Mouse (Mus musculus) intestine, embryonic 16.5 days (tissue): ENCODE results near the gene Crebrf. TPM values are rescaled to one million over a fixed set of nuclear protein-coding genes. Genes with fewer than 3 reads are reported as not detected.
A peak's percentile ranks its signal among the peaks of the same experiment; 100 is the strongest.

Source experiments
- ATAC-seq: fragments of 200-750 bp; cut with Nextera tagmentation; 2 replicates; pipeline ENCODE4 v1.8.0; 2017; ENCODE audit warnings: moderate TSS enrichment, moderate library complexity
- H3K27ac ChIP-seq: fragments of 300-500 bp; sonication (generic); 2 replicates; pipeline ENCODE4 v1.5.1; 2014; ENCODE audit warnings: mild to moderate bottlenecking, low read length
- H3K27me3 ChIP-seq: fragments of 300-500 bp; sonication (generic); replicated peaks from 2 replicates; pipeline ENCODE4 v1.6.1; 2014; ENCODE audit warnings: low read length, control low read depth, mixed read lengths; ENCODE audit not compliant: control insufficient read depth, insufficient read depth
- H3K36me3 ChIP-seq: fragments of 300-500 bp; sonication (generic); 2 replicates; pipeline ENCODE4 v1.6.1; 2014; ENCODE audit warnings: low read length, control low read depth; ENCODE audit not compliant: control insufficient read depth, insufficient read depth
- H3K4me1 ChIP-seq: fragments of 300-500 bp; sonication (generic); 2 replicates; pipeline ENCODE4 v1.6.1; 2014; ENCODE audit warnings: low read length, control low read depth, mixed read lengths; ENCODE audit not compliant: control insufficient read depth, insufficient read depth
- H3K4me2 ChIP-seq: fragments of 300-500 bp; sonication (generic); 2 replicates; pipeline ENCODE4 v1.6.1; 2014; ENCODE audit warnings: low read depth, low read length, control low read depth
- H3K4me3 ChIP-seq: fragments of 300-500 bp; sonication (generic); 2 replicates; pipeline ENCODE4 v1.5.1; 2014; ENCODE audit warnings: mild to moderate bottlenecking, low read length
- H3K9ac ChIP-seq: fragments of 300-500 bp; sonication (generic); 2 replicates; pipeline ENCODE4 v1.6.1; 2014; ENCODE audit warnings: low read depth, low read length
- H3K9me3 ChIP-seq: fragments of 300-500 bp; sonication (generic); 2 replicates; pipeline ENCODE4 v1.6.1; 2016; ENCODE audit warnings: low read length, control low read depth; ENCODE audit not compliant: control insufficient read depth
- WGBS: fragments of 180-500 bp; shearing (Covaris S2); extraction: QIAGEN DNeasy Blood & Tissue Kit; methylation state at CpG from one replicate; pipeline ENCODE4 v1.1.7; 2014; 5-methylcytosine and 5-hydroxymethylcytosine counted together
- polyA plus RNA-seq: library from polyadenylated mRNA; unstranded; fragments of >200 nt; fragmentation: Nextera tagmentation; extraction: Ambion mirVana; gene quantifications from 2 replicates; pipeline ENCODE4 v1.2.1, GENCODE M21; 2015

The Crebrf gene
- polyA plus RNA-seq, 1 experiment from 2014 or later, result 8.1 TPM

- no peaks in the 10 kb centered on the region for H3K9me3 ChIP-seq
- WGBS, result 72% methylated on average over 8 of the region's 8 CpGs
- no peak overlapping the region for H3K27ac ChIP-seq
- no peak overlapping the region for H3K4me3 ChIP-seq
- H3K4me1 ChIP-seq, result no peaks in the 10 kb centered on the region
- 0 out of 2 replicates have a peak, but pooled peaks cover 5% of the 10 kb centered on the region for H3K36me3 ChIP-seq
- no peaks in the 10 kb centered on the region for H3K27me3 ChIP-seq
- no peak for ATAC-seq
- H3K9ac ChIP-seq, result no peak overlapping the region
- no peak overlapping the region for H3K4me2 ChIP-seq
These were observed 26.4 kb upstream of the Crebrf start for GRCm38 (mm10) chr17:26688795-26689735.

GRCm38 (mm10) chr17:26689810-26690209 lies 25.6 kb upstream of the Crebrf start:
- no peak for ATAC-seq
- 0 out of 2 replicates have a peak, but pooled peaks cover 2% of the 10 kb centered on the region for H3K36me3 ChIP-seq
- H3K9ac ChIP-seq, result no peak overlapping the region
- no peaks in the 10 kb centered on the region for H3K4me1 ChIP-seq
- no peaks in the 10 kb centered on the region for H3K27me3 ChIP-seq
- H3K4me2 ChIP-seq, result no peak overlapping the region
- no peaks in the 10 kb centered on the region for H3K9me3 ChIP-seq
- WGBS, result 64% methylated on average over 2 of the region's 2 CpGs
- H3K27ac ChIP-seq, result no peak overlapping the region
- no peak overlapping the region for H3K4me3 ChIP-seq

- no peak for ATAC-seq
- no peaks in the 10 kb centered on the region for H3K9me3 ChIP-seq
- no peak overlapping the region for H3K9ac ChIP-seq
- H3K4me2 ChIP-seq, result no peak overlapping the region
- H3K27me3 ChIP-seq, result no peaks in the 10 kb centered on the region
- no peaks in the 10 kb centered on the region for H3K4me1 ChIP-seq
- no peak overlapping the region for H3K4me3 ChIP-seq
- H3K27ac ChIP-seq, result no peak overlapping the region
- H3K36me3 ChIP-seq, result 0 out of 2 replicates have a peak, but pooled peaks cover 2% of the 10 kb centered on the region
- 86% methylated on average over 5 of the region's 5 CpGs for WGBS
These were observed 25.2 kb upstream of the Crebrf start for GRCm38 (mm10) chr17:26690236-26690635.

- no peak overlapping the region for H3K9ac ChIP-seq
- no peaks in the 10 kb centered on the region for H3K27me3 ChIP-seq
- no peaks in the 10 kb centered on the region for H3K36me3 ChIP-seq
- no peak overlapping the region for H3K4me3 ChIP-seq
- ATAC-seq, result no peak
- no peaks in the 10 kb centered on the region for H3K4me1 ChIP-seq
- no peak overlapping the region for H3K27ac ChIP-seq
- no peaks in the 10 kb centered on the region for H3K9me3 ChIP-seq
- no peak overlapping the region for H3K4me2 ChIP-seq
- 91% methylated on average over 7 of the region's 7 CpGs for WGBS
These were observed 24.3 kb upstream of the Crebrf start for GRCm38 (mm10) chr17:26691110-26691509.

- H3K27ac ChIP-seq, result no peak overlapping the region
- no peaks in the 10 kb centered on the region for H3K9me3 ChIP-seq
- H3K9ac ChIP-seq, result no peak overlapping the region
- H3K4me1 ChIP-seq, result no peaks in the 10 kb centered on the region
- H3K36me3 ChIP-seq, result peaks cover 1% of the 10 kb centered on the region; the same call in 1 of the 2 replicates
- H3K4me3 ChIP-seq, result no peak overlapping the region
- H3K4me2 ChIP-seq, result no peak overlapping the region
- WGBS, result 79% methylated on average over 7 of the region's 7 CpGs
- no peaks in the 10 kb centered on the region for H3K27me3 ChIP-seq
- ATAC-seq, result no peak
These were observed 22.0 kb upstream of the Crebrf start for GRCm38 (mm10) chr17:26693424-26693823.

GRCm38 (mm10) chr17:26694171-26694570 lies 21.3 kb upstream of the Crebrf start:
- no peak overlapping the region for H3K4me2 ChIP-seq
- no peaks in the 10 kb centered on the region for H3K9me3 ChIP-seq
- H3K36me3 ChIP-seq, result peaks cover 7% of the 10 kb centered on the region; the same call in 1 of the 2 replicates
- H3K9ac ChIP-seq, result no peak overlapping the region
- no peak for ATAC-seq
- H3K4me3 ChIP-seq, result no peak overlapping the region
- no peaks in the 10 kb centered on the region for H3K4me1 ChIP-seq
- H3K27me3 ChIP-seq, result no peaks in the 10 kb centered on the region
- H3K27ac ChIP-seq, result no peak overlapping the region
- 60% methylated on average over 7 of the region's 7 CpGs for WGBS

GRCm38 (mm10) chr17:26695193-26695592 lies 20.3 kb upstream of the Crebrf start:
- no peaks in the 10 kb centered on the region for H3K4me1 ChIP-seq
- WGBS, result 96% methylated on average over 3 of the region's 3 CpGs
- no peak overlapping the region for H3K4me3 ChIP-seq
- ATAC-seq, result no peak
- H3K27ac ChIP-seq, result no peak overlapping the region
- H3K4me2 ChIP-seq, result no peak overlapping the region
- H3K9ac ChIP-seq, result no peak overlapping the region
- no peaks in the 10 kb centered on the region for H3K27me3 ChIP-seq
- H3K36me3 ChIP-seq, result peaks cover 9% of the 10 kb centered on the region; the same call in 1 of the 2 replicates
- no peaks in the 10 kb centered on the region for H3K9me3 ChIP-seq

GRCm38 (mm10) chr17:26698846-26699245 lies 16.6 kb upstream of the Crebrf start:
- Histone ChIP-seq H3K36me3 (peaks cover 9% of the 10 kb centered on the region; the same call in 1 of the 2 replicates), H3K27me3 (no peaks in the 10 kb centered on the region), H3K4me3 (no peak overlapping the region), H3K27ac (no peak overlapping the region), H3K9ac (no peak overlapping the region), H3K4me1 (no peaks in the 10 kb centered on the region; the same call in 1 of the 2 replicates), H3K9me3 (no peaks in the 10 kb centered on the region), H3K4me2 (no peak overlapping the region)
- no peak for ATAC-seq
- 85% methylated on average over 5 of the region's 5 CpGs for WGBS

- Histone ChIP-seq H3K4me1 (no peaks in the 10 kb centered on the region; the same call in 1 of the 2 replicates), H3K27ac (no peak overlapping the region), H3K36me3 (peaks cover 12% of the 10 kb centered on the region), H3K27me3 (no peaks in the 10 kb centered on the region), H3K9me3 (no peaks in the 10 kb centered on the region), H3K4me3 (no peak overlapping the region), H3K4me2 (no peak overlapping the region), H3K9ac (no peak overlapping the region)
- WGBS, result 84% methylated on average over 10 of the region's 10 CpGs
- ATAC-seq, result peak; percentile 84
These were observed 15.4 kb upstream of the Crebrf start for GRCm38 (mm10) chr17:26699819-26700616.
